Mouse (Mus musculus) activated CD4-positive, CD25-positive, alpha-beta regulatory T cell, adult 9 weeks (primary cell): Measurements from ENCODE around the gene Gm10375. TPM values are rescaled to one million over a fixed set of nuclear protein-coding genes. Genes with fewer than 3 reads are reported as not detected.

Experiments
- polyA plus RNA-seq: library from polyadenylated mRNA; unstranded; fragments of 100-300 nt; shearing (Covaris generic); gene quantifications from one replicate; pipeline ENCODE4 v1.2.1, GENCODE M21; 2017

Gm10375 gene
- polyA plus RNA-seq: not detected

GRCm38 (mm10) chr14:43607913-43608312 lies at the start of gene Gm10375:
TSS of gene Gm10375 (minus strand) at chr14:43608013.

GRCm38 (mm10) chr14:43579046-43579445 lies 28.8 kb downstream of the Gm10375 start, which contains the start of gene Gm17654:
TSS of gene Gm17654 (minus strand) at chr14:43579146.

Other genes with a start within 250 kb of the Gm10375 start
- not detected for gene Gm8138, start 191.7 kb downstream of the Gm10375 start, polyA plus RNA-seq
- not detected for gene Gm5799, start 64.4 kb downstream of the Gm10375 start, polyA plus RNA-seq
- not detected for gene Gm17654, start 28.9 kb downstream of the Gm10375 start, polyA plus RNA-seq
- gene Gm8165, start 69.2 kb upstream of the Gm10375 start, polyA plus RNA-seq: not detected
- gene Gm7324, start 89.8 kb upstream of the Gm10375 start, polyA plus RNA-seq: 1.2 TPM
- not detected for gene Gm16506, start 119.5 kb upstream of the Gm10375 start, polyA plus RNA-seq
- gene Gm6526, start 139.9 kb upstream of the Gm10375 start, polyA plus RNA-seq: not detected
- gene Gm8180, start 176.7 kb upstream of the Gm10375 start, polyA plus RNA-seq: not detected